Mouse (Mus musculus): ENCODE results near the gene Zfr. TPM values are rescaled to one million over a fixed set of nuclear protein-coding genes. Genes with fewer than 3 reads are reported as not detected.
"Not testable (repeated sequence)": the region's sequence is repeated elsewhere in the genome, so short reads cannot be mapped to it uniquely, and the experiment has no call there.

The Zfr gene
- polyA plus RNA-seq, 1 experiment from 2014 or later = 138 TPM

GRCm38 (mm10) chr15:12114546-12114945, 3.1 kb upstream of the Zfr start:
- no peaks in the 10 kb centered on the region for H3K9me3 ChIP-seq (ENCODE audit: control insufficient read depth, low read length)
- ATAC-seq (ENCODE audit: low read depth) = no peak
- H3K4me1 ChIP-seq (ENCODE audit: control insufficient read depth, insufficient read depth, low read length) = no peaks in the 10 kb centered on the region; the same call in 1 of the 2 replicates
- no peaks in the 10 kb centered on the region for H3K36me3 ChIP-seq (ENCODE audit: control insufficient read depth, insufficient read depth, low read length)
- H3K4me2 ChIP-seq (ENCODE audit: low read depth, low read length) = no peak overlapping the region
- no peak overlapping the region for H3K27ac ChIP-seq (replicated peaks; ENCODE audit: low read depth, low read length)
- no peak overlapping the region for H3K9ac ChIP-seq (ENCODE audit: low read depth, low read length)
- no peak for DNase-seq (ENCODE audit: low spot score)
- H3K27me3 ChIP-seq (replicated peaks; ENCODE audit: control insufficient read depth, insufficient read depth, low read length) = no peaks in the 10 kb centered on the region
- 67% methylated on average over 6 of the region's 6 CpGs for WGBS
- H3K4me3 ChIP-seq (ENCODE audit: low read depth, low read length) = no peak overlapping the region

GRCm38 (mm10) chr15:12115722-12116230, 1.9 kb upstream of the Zfr start:
- no peaks in the 10 kb centered on the region for H3K9me3 ChIP-seq (ENCODE audit: control insufficient read depth, low read length)
- no peaks in the 10 kb centered on the region for H3K36me3 ChIP-seq (ENCODE audit: control insufficient read depth, insufficient read depth, low read length)
- H3K4me3 ChIP-seq (ENCODE audit: low read depth, low read length) = no peak overlapping the region
- DNase-seq (ENCODE audit: low spot score) = no peak
- no peak overlapping the region for H3K27ac ChIP-seq (replicated peaks; ENCODE audit: low read depth, low read length)
- H3K9ac ChIP-seq (ENCODE audit: low read depth, low read length) = no peak overlapping the region
- no peaks in the 10 kb centered on the region; the same call in 1 of the 2 replicates for H3K4me1 ChIP-seq (ENCODE audit: control insufficient read depth, insufficient read depth, low read length)
- no peak overlapping the region for H3K4me2 ChIP-seq (ENCODE audit: low read depth, low read length)
- no peaks in the 10 kb centered on the region for H3K27me3 ChIP-seq (replicated peaks; ENCODE audit: control insufficient read depth, insufficient read depth, low read length)
- WGBS = 32% methylated on average over 6 of the region's 6 CpGs
- ATAC-seq (ENCODE audit: low read depth) = no peak

- DNase-seq (ENCODE audit: low spot score) (no peak), ATAC-seq (ENCODE audit: low read depth) (peak; percentile 32)
- WGBS = no CpG with 5 or more reads among the region's 43 CpGs
- Histone ChIP-seq H3K4me1 (ENCODE audit: control insufficient read depth, insufficient read depth, low read length) (no peaks in the 10 kb centered on the region; the same call in 1 of the 2 replicates), H3K4me2 (ENCODE audit: low read depth, low read length) (peak overlapping the region; percentile 65; the same call in 1 of the 2 replicates), H3K9ac (ENCODE audit: low read depth, low read length) (peak overlapping the region; percentile 99), H3K27me3 (replicated peaks; ENCODE audit: control insufficient read depth, insufficient read depth, low read length) (no peaks in the 10 kb centered on the region), H3K36me3 (ENCODE audit: control insufficient read depth, insufficient read depth, low read length) (peaks cover 3% of the 10 kb centered on the region; the same call in 1 of the 2 replicates), H3K27ac (replicated peaks; ENCODE audit: low read depth, low read length) (peak overlapping the region; percentile 94), H3K9me3 (ENCODE audit: control insufficient read depth, low read length) (no peaks in the 10 kb centered on the region), H3K4me3 (ENCODE audit: low read depth, low read length) (peak overlapping the region; percentile 96)
Observed at GRCm38 (mm10) chr15:12118093-12118431, 431 bp downstream of the Zfr start.

GRCm38 (mm10) chr15:12118432-12119128, 949 bp downstream of the Zfr start:
- Histone ChIP-seq H3K27me3 (replicated peaks; ENCODE audit: control insufficient read depth, insufficient read depth, low read length) (no peaks in the 10 kb centered on the region), H3K4me2 (ENCODE audit: low read depth, low read length) (peak overlapping the region; percentile 65), H3K4me3 (ENCODE audit: low read depth, low read length) (peak overlapping the region; percentile 96), H3K4me1 (ENCODE audit: control insufficient read depth, insufficient read depth, low read length) (no peaks in the 10 kb centered on the region; the same call in 1 of the 2 replicates), H3K27ac (replicated peaks; ENCODE audit: low read depth, low read length) (peak overlapping the region; percentile 94), H3K9ac (ENCODE audit: low read depth, low read length) (peak overlapping the region; percentile 99), H3K36me3 (ENCODE audit: control insufficient read depth, insufficient read depth, low read length) (peaks cover 3% of the 10 kb centered on the region; the same call in 1 of the 2 replicates), H3K9me3 (ENCODE audit: control insufficient read depth, low read length) (no peaks in the 10 kb centered on the region)
- peak; percentile 62 for DNase-seq (ENCODE audit: low spot score)
- under 1% methylated on average over 25 of the region's 61 CpGs for WGBS
- ATAC-seq (ENCODE audit: low read depth) = peak; percentile 39

- Histone ChIP-seq H3K36me3 (ENCODE audit: control insufficient read depth, insufficient read depth, low read length) (peaks cover 3% of the 10 kb centered on the region; the same call in 1 of the 2 replicates), H3K4me1 (ENCODE audit: control insufficient read depth, insufficient read depth, low read length) (no peaks in the 10 kb centered on the region; the same call in 1 of the 2 replicates), H3K27ac (replicated peaks; ENCODE audit: low read depth, low read length) (peak overlapping the region; percentile 94), H3K4me3 (ENCODE audit: low read depth, low read length) (peak overlapping the region; percentile 96), H3K9ac (ENCODE audit: low read depth, low read length) (peak overlapping the region; percentile 99), H3K4me2 (ENCODE audit: low read depth, low read length) (peak overlapping the region; percentile 65), H3K27me3 (replicated peaks; ENCODE audit: control insufficient read depth, insufficient read depth, low read length) (no peaks in the 10 kb centered on the region), H3K9me3 (ENCODE audit: control insufficient read depth, low read length) (no peaks in the 10 kb centered on the region)
- no peak for ATAC-seq (ENCODE audit: low read depth)
- 7% methylated on average over 7 of the region's 7 CpGs for WGBS
- DNase-seq (ENCODE audit: low spot score) = no peak
Observed at GRCm38 (mm10) chr15:12119129-12119466, 1.5 kb downstream of the Zfr start.

- H3K27ac ChIP-seq (replicated peaks; ENCODE audit: low read depth, low read length) = no peak overlapping the region
- ATAC-seq (ENCODE audit: low read depth) = no peak
- no peak overlapping the region for H3K4me3 ChIP-seq (ENCODE audit: low read depth, low read length)
- peaks cover 13% of the 10 kb centered on the region; the same call in 1 of the 2 replicates for H3K36me3 ChIP-seq (ENCODE audit: control insufficient read depth, insufficient read depth, low read length)
- no peak overlapping the region for H3K9ac ChIP-seq (ENCODE audit: low read depth, low read length)
- no peaks in the 10 kb centered on the region for H3K27me3 ChIP-seq (replicated peaks; ENCODE audit: control insufficient read depth, insufficient read depth, low read length)
- WGBS = 97% methylated on average over 1 of the region's 1 CpGs
- DNase-seq (ENCODE audit: low spot score) = no peak
- no peaks in the 10 kb centered on the region for H3K9me3 ChIP-seq (ENCODE audit: control insufficient read depth, low read length)
- no peak overlapping the region for H3K4me2 ChIP-seq (ENCODE audit: low read depth, low read length)
- H3K4me1 ChIP-seq (ENCODE audit: control insufficient read depth, insufficient read depth, low read length) = no peaks in the 10 kb centered on the region
Observed at GRCm38 (mm10) chr15:12124913-12125312, 7.3 kb downstream of the Zfr start.

- H3K9ac ChIP-seq (ENCODE audit: low read depth, low read length); H3K27me3 ChIP-seq (replicated peaks; ENCODE audit: control insufficient read depth, insufficient read depth, low read length); DNase-seq (ENCODE audit: low spot score); H3K27ac ChIP-seq (replicated peaks; ENCODE audit: low read depth, low read length); ATAC-seq (ENCODE audit: low read depth); H3K36me3 ChIP-seq (ENCODE audit: control insufficient read depth, insufficient read depth, low read length); H3K4me3 ChIP-seq (ENCODE audit: low read depth, low read length); H3K4me2 ChIP-seq (ENCODE audit: low read depth, low read length); H3K9me3 ChIP-seq (ENCODE audit: control insufficient read depth, low read length); H3K4me1 ChIP-seq (ENCODE audit: control insufficient read depth, insufficient read depth, low read length): not testable (repeated sequence)
- 82% methylated on average over 3 of the region's 3 CpGs for WGBS
Observed at GRCm38 (mm10) chr15:12130871-12131270, 13.2 kb downstream of the Zfr start.

GRCm38 (mm10) chr15:12134546-12134945, 16.9 kb downstream of the Zfr start:
- no peaks in the 10 kb centered on the region for H3K27me3 ChIP-seq (replicated peaks; ENCODE audit: control insufficient read depth, insufficient read depth, low read length)
- no peaks in the 10 kb centered on the region for H3K4me1 ChIP-seq (ENCODE audit: control insufficient read depth, insufficient read depth, low read length)
- 43% methylated on average over 1 of the region's 1 CpGs for WGBS
- ATAC-seq (ENCODE audit: low read depth) (no peak), DNase-seq (ENCODE audit: low spot score) (no peak)
- H3K9me3 ChIP-seq (ENCODE audit: control insufficient read depth, low read length) = no peaks in the 10 kb centered on the region
- H3K9ac ChIP-seq (ENCODE audit: low read depth, low read length) = no peak overlapping the region
- no peak overlapping the region for H3K27ac ChIP-seq (replicated peaks; ENCODE audit: low read depth, low read length)
- no peak overlapping the region for H3K4me3 ChIP-seq (ENCODE audit: low read depth, low read length)
- peaks cover 22% of the 10 kb centered on the region for H3K36me3 ChIP-seq (ENCODE audit: control insufficient read depth, insufficient read depth, low read length)
- no peak overlapping the region for H3K4me2 ChIP-seq (ENCODE audit: low read depth, low read length)

- no peak for DNase-seq (ENCODE audit: low spot score)
- no peaks in the 10 kb centered on the region for H3K4me1 ChIP-seq (ENCODE audit: control insufficient read depth, insufficient read depth, low read length)
- peaks cover 25% of the 10 kb centered on the region for H3K36me3 ChIP-seq (ENCODE audit: control insufficient read depth, insufficient read depth, low read length)
- no peak for ATAC-seq (ENCODE audit: low read depth)
- H3K4me2 ChIP-seq (ENCODE audit: low read depth, low read length) = no peak overlapping the region
- H3K27me3 ChIP-seq (replicated peaks; ENCODE audit: control insufficient read depth, insufficient read depth, low read length) = no peaks in the 10 kb centered on the region
- no peak overlapping the region for H3K9ac ChIP-seq (ENCODE audit: low read depth, low read length)
- H3K4me3 ChIP-seq (ENCODE audit: low read depth, low read length) = no peak overlapping the region
- WGBS = 72% methylated on average over 3 of the region's 3 CpGs
- H3K9me3 ChIP-seq (ENCODE audit: control insufficient read depth, low read length) = no peaks in the 10 kb centered on the region
- no peak overlapping the region for H3K27ac ChIP-seq (replicated peaks; ENCODE audit: low read depth, low read length)
Observed at GRCm38 (mm10) chr15:12135368-12135767, 17.7 kb downstream of the Zfr start.

Measured in embryonic facial prominence, embryonic 14.5 days (tissue).